Mouse (Mus musculus): ENCODE data around the gene Arid2. TPM values are rescaled to one million over a fixed set of nuclear protein-coding genes. Genes with fewer than 3 reads are reported as not detected.
A peak's percentile ranks its signal among the peaks of the same experiment; 100 is the strongest.
"Not testable (repeated sequence)": the region's sequence is repeated elsewhere in the genome, so short reads cannot be mapped to it uniquely, and the experiment has no call there.

Gene Arid2
- polyA plus RNA-seq (2016; fragmentation: Nextera tagmentation; extraction: Ambion mirVana), result 35.6 and 36.5 TPM in 2 replicates

DNA sequence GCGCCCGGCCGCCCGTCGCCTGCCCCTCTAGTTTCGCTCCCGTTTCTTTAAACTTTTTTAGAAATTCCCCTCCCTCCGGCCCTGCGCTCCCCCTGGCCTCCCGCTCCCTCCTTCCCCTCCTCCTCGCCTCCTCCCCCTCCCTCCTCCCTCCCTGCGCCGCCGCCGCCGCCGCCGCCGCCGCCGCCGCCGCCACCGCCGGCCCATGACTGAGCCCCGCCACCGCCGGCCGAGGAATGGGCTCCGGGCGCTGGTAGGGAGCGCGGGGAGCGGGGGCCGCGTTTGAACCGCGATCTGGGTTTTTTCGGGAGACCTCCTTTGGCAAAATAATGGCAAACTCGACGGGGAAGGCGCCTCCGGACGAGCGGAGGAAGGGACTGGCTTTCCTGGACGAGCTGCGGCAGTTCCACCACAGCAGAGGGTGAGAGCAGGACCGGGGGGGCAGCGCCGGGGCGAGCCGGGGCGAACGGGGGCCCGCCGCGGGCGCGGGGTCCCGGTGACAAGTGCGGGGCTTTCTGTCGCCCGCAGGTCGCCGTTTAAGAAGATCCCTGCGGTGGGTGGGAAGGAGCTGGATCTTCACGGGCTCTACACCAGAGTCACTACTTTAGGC lies at the start of gene Arid2:
Gene Arid2 (plus strand): TSS at position 150 of the 607 bp plus-strand sequence.
- Histone ChIP-seq H3K36me3 (peaks cover 13% of the 10 kb centered on the region; the same call in 1 of the 2 replicates), H3K9ac (replicated peaks) (peak within 1 kb of the TSS; percentile 99), H3K4me1 (replicated peaks) (peaks cover 19% of the 10 kb centered on the region), H3K27ac (peak within 1 kb of the TSS; percentile 100), H3K27me3 (no peaks in the 10 kb centered on the region), H3K4me3 (replicated peaks) (peak within 1 kb of the TSS; percentile 81), H3K4me2 (peak within 1 kb of the TSS; percentile 83), H3K9me3 (no peaks in the 10 kb centered on the region)
- under 1% methylated on average over 42 of the region's 67 CpGs for WGBS
- ATAC-seq (ENCODE audit: insufficient number of reproducible peaks, insufficient read depth, low FRiP score, low TSS enrichment, low read depth), result 0 out of 2 replicates have a peak, but pooled peaks have one; percentile 6

- WGBS, result 89% methylated on average over 4 of the region's 4 CpGs
- Histone ChIP-seq H3K4me3 (replicated peaks) (no peak overlapping the region), H3K9ac (replicated peaks) (no peak overlapping the region), H3K27me3 (no peaks in the 10 kb centered on the region), H3K4me1 (replicated peaks) (no peaks in the 10 kb centered on the region), H3K4me2 (no peak overlapping the region), H3K9me3 (no peaks in the 10 kb centered on the region), H3K36me3 (no peaks in the 10 kb centered on the region), H3K27ac (no peak overlapping the region)
- no peak for ATAC-seq (ENCODE audit: insufficient number of reproducible peaks, insufficient read depth, low FRiP score, low TSS enrichment, low read depth)
These were observed 49.2 kb upstream of the Arid2 start for GRCm38 (mm10) chr15:96238071-96238470.

GRCm38 (mm10) chr15:96244171-96244570 lies 43.1 kb upstream of the Arid2 start:
- Histone ChIP-seq H3K4me1 (replicated peaks) (no peaks in the 10 kb centered on the region), H3K27ac (no peak overlapping the region), H3K27me3 (no peaks in the 10 kb centered on the region), H3K4me3 (replicated peaks) (no peak overlapping the region), H3K4me2 (no peak overlapping the region), H3K36me3 (no peaks in the 10 kb centered on the region), H3K9me3 (no peaks in the 10 kb centered on the region), H3K9ac (replicated peaks) (no peak overlapping the region)
- no peak for ATAC-seq (ENCODE audit: insufficient number of reproducible peaks, insufficient read depth, low FRiP score, low TSS enrichment, low read depth)
- WGBS, result 83% methylated on average over 6 of the region's 6 CpGs

DNA sequence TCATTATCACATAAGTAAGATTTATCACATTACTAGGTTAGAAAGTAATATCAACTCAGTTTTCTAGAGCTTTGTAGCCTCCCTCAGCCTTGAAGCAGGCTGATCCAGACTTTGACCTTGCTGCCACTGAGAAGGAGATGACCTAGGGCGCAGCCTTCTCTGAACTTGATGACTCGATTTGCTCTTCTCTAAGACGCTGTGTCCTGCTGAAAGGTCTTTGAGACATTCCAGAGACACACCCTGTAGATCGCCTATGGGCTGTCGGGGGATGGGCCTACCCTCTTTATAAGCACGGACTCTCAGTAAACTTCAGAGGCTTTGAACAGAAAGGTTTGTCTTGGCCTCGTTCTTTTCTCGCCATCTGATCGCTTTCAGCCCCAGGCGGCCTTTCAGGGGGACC lies 42.6 kb upstream of the Arid2 start:
- 65% methylated on average over 10 of the region's 10 CpGs for WGBS

GRCm38 (mm10) chr15:96253827-96254226 lies 33.5 kb upstream of the Arid2 start:
- Histone ChIP-seq H3K4me3 (replicated peaks) (peak overlapping the region; percentile 32), H3K4me1 (replicated peaks) (peaks cover 10% of the 10 kb centered on the region; the same call in 1 of the 2 replicates), H3K4me2 (peak overlapping the region; percentile 59), H3K9ac (replicated peaks) (peak overlapping the region; percentile 44), H3K9me3 (no peaks in the 10 kb centered on the region), H3K27me3 (0 out of 2 replicates have a peak, but pooled peaks cover 4% of the 10 kb centered on the region), H3K36me3 (no peaks in the 10 kb centered on the region), H3K27ac (no peak overlapping the region)
- ATAC-seq (ENCODE audit: insufficient number of reproducible peaks, insufficient read depth, low FRiP score, low TSS enrichment, low read depth), result no peak
- WGBS, result 3% methylated on average over 7 of the region's 7 CpGs

More for the DNA sequence above, 42.6 kb upstream of the Arid2 start:
- H3K9ac ChIP-seq (replicated peaks); ATAC-seq (ENCODE audit: insufficient number of reproducible peaks, insufficient read depth, low FRiP score, low TSS enrichment, low read depth); H3K27ac ChIP-seq; H3K4me3 ChIP-seq (replicated peaks); H3K4me2 ChIP-seq; H3K36me3 ChIP-seq; H3K27me3 ChIP-seq; H3K9me3 ChIP-seq; H3K4me1 ChIP-seq (replicated peaks): not testable (repeated sequence)

- no peak overlapping the region for H3K27ac ChIP-seq
- H3K9me3 ChIP-seq, result no peaks in the 10 kb centered on the region
- peak overlapping the region; percentile 59 for H3K4me2 ChIP-seq
- 0 out of 2 replicates have a peak, but pooled peaks cover 4% of the 10 kb centered on the region for H3K27me3 ChIP-seq
- H3K9ac ChIP-seq (replicated peaks), result peak overlapping the region; percentile 44
- no peak for ATAC-seq (ENCODE audit: insufficient number of reproducible peaks, insufficient read depth, low FRiP score, low TSS enrichment, low read depth)
- H3K4me1 ChIP-seq (replicated peaks), result peaks cover 10% of the 10 kb centered on the region; the same call in 1 of the 2 replicates
- no peaks in the 10 kb centered on the region for H3K36me3 ChIP-seq
- WGBS, result 6% methylated on average over 17 of the region's 17 CpGs
- peak overlapping the region; percentile 32 for H3K4me3 ChIP-seq (replicated peaks)
These were observed 33.0 kb upstream of the Arid2 start for GRCm38 (mm10) chr15:96254356-96254755.

GRCm38 (mm10) chr15:96257781-96258180 lies 29.5 kb upstream of the Arid2 start:
- Histone ChIP-seq H3K9ac (replicated peaks) (no peak overlapping the region), H3K27ac (no peak overlapping the region), H3K4me2 (peak overlapping the region; percentile 34), H3K9me3 (peaks cover 23% of the 10 kb centered on the region), H3K4me3 (replicated peaks) (no peak overlapping the region), H3K27me3 (0 out of 2 replicates have a peak, but pooled peaks cover 4% of the 10 kb centered on the region), H3K4me1 (replicated peaks) (peaks cover 10% of the 10 kb centered on the region; the same call in 1 of the 2 replicates), H3K36me3 (no peaks in the 10 kb centered on the region)
- ATAC-seq (ENCODE audit: insufficient number of reproducible peaks, insufficient read depth, low FRiP score, low TSS enrichment, low read depth), result no peak
- 65% methylated on average over 5 of the region's 5 CpGs for WGBS

DNA sequence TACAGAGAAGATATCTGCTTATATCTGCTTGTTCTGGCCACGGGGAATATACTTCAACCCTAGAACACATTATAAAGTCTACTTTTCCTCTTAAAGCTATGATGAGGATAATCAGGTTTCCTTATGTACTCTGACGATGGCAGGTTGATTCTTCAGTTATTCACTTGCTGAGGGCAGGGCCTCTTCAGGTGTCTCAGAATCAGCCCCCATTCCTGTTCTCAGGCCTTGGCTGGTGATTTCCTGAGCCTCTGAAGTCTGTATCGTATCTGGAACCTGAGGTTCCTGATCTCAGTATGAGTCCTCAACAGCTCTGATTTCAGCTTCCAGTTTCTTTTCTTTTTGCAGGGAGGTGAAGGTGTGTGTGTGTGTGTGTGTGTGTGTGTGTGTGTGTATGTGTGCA lies 22.7 kb upstream of the Arid2 start:
- Histone ChIP-seq H3K4me2 (no peak overlapping the region), H3K9me3 (peaks cover 67% of the 10 kb centered on the region), H3K4me3 (replicated peaks) (no peak overlapping the region), H3K27me3 (no peaks in the 10 kb centered on the region), H3K36me3 (peaks cover 33% of the 10 kb centered on the region), H3K27ac (no peak overlapping the region), H3K9ac (replicated peaks) (no peak overlapping the region), H3K4me1 (replicated peaks) (no peaks in the 10 kb centered on the region; the same call in 1 of the 2 replicates)
- WGBS, result 91% methylated on average over 3 of the region's 3 CpGs
- ATAC-seq (ENCODE audit: insufficient number of reproducible peaks, insufficient read depth, low FRiP score, low TSS enrichment, low read depth), result no peak

GRCm38 (mm10) chr15:96267933-96268332 lies 19.4 kb upstream of the Arid2 start:
- Histone ChIP-seq H3K27me3 (no peaks in the 10 kb centered on the region), H3K4me1 (replicated peaks) (peaks cover 8% of the 10 kb centered on the region), H3K4me3 (replicated peaks) (no peak overlapping the region), H3K4me2 (no peak overlapping the region), H3K9ac (replicated peaks) (no peak overlapping the region), H3K27ac (0 out of 2 replicates have a peak overlapping the region, but pooled peaks have one; percentile 37), H3K36me3 (peaks cover 44% of the 10 kb centered on the region), H3K9me3 (peaks cover 42% of the 10 kb centered on the region)
- 67% methylated on average over 9 of the region's 9 CpGs for WGBS
- ATAC-seq (ENCODE audit: insufficient number of reproducible peaks, insufficient read depth, low FRiP score, low TSS enrichment, low read depth), result no peak

DNA sequence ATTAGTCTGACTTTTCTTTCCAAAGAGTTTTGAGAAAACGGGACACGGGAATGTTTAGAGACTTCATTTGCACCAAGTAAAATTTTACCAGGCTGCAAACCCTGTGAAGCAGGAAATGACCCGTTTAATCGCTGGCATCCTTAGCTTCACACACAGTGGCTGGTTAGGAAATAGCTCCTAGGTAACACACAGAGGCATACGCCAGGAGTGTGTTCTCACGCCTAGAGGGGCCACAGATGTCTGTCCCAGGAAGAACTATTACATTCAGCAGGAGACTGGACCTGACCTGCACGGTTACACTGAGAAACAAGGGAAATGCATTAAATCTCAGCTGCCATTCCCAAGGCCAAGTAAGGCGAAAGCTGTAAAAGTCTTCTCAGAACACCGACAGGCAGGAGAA lies 18.7 kb upstream of the Arid2 start:
- WGBS, result 70% methylated on average over 9 of the region's 9 CpGs
- Histone ChIP-seq H3K27me3 (no peaks in the 10 kb centered on the region), H3K4me3 (replicated peaks) (no peak overlapping the region), H3K9ac (replicated peaks) (no peak overlapping the region), H3K27ac (peak overlapping the region; percentile 60), H3K36me3 (peaks cover 44% of the 10 kb centered on the region), H3K4me2 (no peak overlapping the region), H3K4me1 (replicated peaks) (peaks cover 8% of the 10 kb centered on the region), H3K9me3 (peaks cover 38% of the 10 kb centered on the region)
- no peak for ATAC-seq (ENCODE audit: insufficient number of reproducible peaks, insufficient read depth, low FRiP score, low TSS enrichment, low read depth)

DNA sequence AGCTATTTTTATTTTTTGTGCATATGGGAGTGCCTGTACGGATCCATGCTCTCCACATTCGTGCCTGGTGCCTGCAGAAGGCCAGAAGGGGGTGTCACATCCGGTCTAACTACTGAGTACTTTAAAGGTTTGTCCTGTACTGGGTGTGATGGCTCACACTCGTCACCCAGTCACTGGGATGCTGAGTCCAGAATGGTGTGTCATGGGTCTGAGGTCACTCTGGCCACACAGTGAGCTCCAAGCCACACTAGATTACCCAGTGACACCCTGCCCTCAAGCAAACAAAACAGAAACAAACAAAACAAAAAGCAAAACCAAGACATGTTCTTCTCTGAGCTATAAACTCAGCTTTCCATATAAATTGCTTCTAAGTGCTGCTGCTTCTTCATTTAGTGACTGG lies 17.9 kb upstream of the Arid2 start:
- no peak overlapping the region for H3K9ac ChIP-seq (replicated peaks)
- 91% methylated on average over 4 of the region's 4 CpGs for WGBS
- no peak for ATAC-seq (ENCODE audit: insufficient number of reproducible peaks, insufficient read depth, low FRiP score, low TSS enrichment, low read depth)
- no peak overlapping the region for H3K4me3 ChIP-seq (replicated peaks)
- peaks cover 44% of the 10 kb centered on the region for H3K36me3 ChIP-seq
- H3K9me3 ChIP-seq, result peaks cover 36% of the 10 kb centered on the region
- peaks cover 8% of the 10 kb centered on the region for H3K4me1 ChIP-seq (replicated peaks)
- no peak overlapping the region for H3K4me2 ChIP-seq
- no peak overlapping the region for H3K27ac ChIP-seq
- no peaks in the 10 kb centered on the region for H3K27me3 ChIP-seq

Data from limb, embryonic 12.5 days (tissue).